Mouse (Mus musculus): Measurements from ENCODE around the gene Adamts17.

The Adamts17 gene

DNA sequence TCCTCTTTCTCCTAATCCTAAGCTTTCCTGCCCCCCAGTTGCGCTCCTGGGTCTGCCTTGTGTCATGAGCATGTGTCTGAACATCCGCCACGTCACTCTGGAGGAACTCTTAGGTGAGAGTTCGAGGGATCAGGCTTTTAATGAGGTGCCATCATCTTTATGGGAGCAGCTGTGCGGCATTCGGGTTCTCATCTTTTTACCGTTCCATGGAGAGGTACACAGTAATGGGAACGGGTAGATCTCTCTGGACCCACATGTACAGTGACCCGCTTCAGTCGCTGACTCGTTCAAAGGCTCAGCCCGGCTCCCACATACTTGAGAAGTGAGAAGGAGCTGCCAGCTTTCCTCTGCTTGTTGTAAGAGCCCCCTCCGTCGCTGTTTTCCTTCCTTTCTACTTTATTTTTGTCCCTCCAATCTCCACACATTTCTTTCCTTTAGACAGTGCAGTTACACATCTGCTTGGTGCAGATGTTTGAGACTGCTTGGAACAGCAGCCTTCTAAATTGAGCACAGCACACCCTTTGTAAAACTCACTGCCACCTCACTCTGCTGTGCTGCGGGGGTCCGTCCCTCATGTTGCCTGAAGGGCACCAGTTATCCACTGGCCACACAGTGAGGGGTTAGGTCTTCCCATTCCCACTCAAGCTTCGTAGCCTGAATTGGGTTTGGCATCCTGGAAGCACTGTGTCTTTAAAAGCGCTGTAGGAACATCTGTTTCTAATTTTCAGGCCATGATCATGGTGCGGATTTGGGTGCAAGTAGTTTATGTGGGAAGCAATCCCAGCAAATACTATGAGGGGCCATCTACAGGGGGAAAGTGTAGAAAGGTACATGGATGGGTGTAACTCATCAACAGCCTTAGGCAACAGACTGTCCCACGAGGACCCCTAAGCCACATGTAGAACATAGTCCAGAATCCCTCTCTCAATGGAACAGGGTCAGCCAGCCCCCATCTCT lies 186.9 kb downstream of the Adamts17 start:
- ATAC-seq (ENCODE audit: insufficient number of reproducible peaks, low FRiP score, low TSS enrichment): no peak

DNA sequence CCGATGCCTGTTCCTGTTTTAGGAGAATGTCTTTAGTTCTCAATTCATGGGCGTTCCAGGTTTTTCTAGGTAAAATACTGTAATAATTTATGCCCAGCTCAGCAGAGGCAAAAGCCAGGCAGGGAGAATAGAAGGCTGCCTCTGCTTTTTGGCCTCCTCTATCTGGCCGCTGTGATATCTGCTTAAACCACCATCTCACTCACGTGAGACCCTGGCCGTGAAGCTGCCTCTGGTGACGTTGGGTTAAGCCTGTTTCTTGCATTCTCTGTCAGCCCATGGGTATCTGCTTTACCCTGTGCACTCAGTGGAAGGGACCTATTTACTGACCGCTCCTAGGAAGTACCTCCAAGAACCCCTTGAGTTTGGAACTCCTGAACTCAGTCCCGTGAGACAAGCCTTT lies 187.7 kb downstream of the Adamts17 start:
- no peak for ATAC-seq (ENCODE audit: insufficient number of reproducible peaks, low FRiP score, low TSS enrichment)

DNA sequence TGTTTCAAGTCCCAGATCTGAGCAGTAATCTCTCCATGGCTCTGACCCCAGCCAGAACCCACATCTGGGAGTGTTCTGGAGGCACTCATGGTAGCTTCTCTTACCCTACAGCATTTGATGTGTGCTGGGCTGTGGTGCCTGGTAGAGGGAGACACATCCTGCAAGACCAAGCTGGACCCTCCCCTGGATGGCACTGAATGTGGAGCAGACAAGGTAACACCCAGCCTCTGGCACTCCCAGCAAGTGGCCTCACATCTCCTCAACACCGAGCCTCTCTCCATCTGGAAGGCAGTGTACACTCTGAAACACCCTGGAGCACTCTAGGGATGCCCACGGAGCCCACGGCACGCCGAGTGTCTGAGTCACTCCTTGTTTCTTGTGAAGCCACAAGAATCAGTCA lies 188.2 kb downstream of the Adamts17 start:
- ATAC-seq (ENCODE audit: insufficient number of reproducible peaks, low FRiP score, low TSS enrichment): no peak

DNA sequence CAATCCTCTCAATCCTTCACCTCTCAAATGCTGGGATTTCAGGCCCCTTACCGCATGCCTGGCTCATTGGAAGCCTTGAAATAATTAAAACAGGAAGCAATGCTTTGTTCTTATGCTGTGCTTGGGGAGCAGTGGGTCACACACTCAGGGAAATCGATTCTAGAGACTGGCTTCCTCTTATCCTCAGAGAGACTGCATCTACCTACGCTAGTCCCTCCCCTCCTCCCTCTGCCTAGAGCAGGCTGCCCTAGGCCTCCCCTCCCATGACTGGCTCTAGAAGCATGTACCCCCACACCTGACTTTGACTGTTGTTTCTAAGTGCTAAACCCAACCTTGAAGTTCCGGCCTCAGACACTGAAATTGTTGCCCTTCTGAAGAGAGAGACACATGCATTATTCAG lies 189.4 kb downstream of the Adamts17 start:
- no peak for ATAC-seq (ENCODE audit: insufficient number of reproducible peaks, low FRiP score, low TSS enrichment)

DNA sequence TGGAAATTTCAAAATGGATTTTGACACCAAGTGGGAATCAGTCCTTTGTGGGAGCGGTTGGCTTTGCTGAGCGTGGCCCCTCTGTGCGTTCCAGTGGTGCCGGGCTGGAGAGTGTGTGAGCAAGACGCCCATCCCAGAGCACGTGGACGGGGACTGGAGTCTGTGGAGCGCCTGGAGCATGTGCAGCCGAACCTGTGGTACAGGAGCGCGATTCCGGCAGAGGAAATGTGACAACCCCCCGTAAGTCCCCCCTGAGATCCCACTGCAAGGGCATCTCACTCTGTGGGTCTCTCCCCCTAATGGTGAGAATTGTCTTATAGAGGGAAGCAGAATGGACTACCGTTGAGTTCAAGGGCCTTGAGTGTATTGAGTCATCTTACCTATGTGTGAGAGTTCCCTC lies 189.9 kb downstream of the Adamts17 start:
- ATAC-seq (ENCODE audit: insufficient number of reproducible peaks, low FRiP score, low TSS enrichment): no peak

DNA sequence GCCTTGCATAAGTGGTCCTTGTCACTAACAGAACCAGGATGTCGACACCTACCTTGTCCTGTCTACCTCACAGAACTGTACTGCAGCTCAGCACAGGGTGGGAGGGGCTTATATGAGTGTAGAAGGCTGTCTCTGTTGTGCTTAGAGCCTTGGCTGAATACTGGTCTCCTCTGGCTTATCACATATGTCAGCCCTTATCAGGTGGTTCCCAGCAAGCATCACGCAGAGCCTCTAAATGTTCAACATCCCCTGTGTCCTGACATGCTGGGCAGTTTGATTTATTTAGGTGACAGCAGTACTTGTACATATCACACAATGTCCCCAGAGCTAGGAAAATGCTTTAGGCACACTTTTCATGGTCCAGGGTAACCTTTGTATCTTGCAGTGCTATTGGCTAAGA lies 191.7 kb downstream of the Adamts17 start:
- no peak for ATAC-seq (ENCODE audit: insufficient number of reproducible peaks, low FRiP score, low TSS enrichment)

DNA sequence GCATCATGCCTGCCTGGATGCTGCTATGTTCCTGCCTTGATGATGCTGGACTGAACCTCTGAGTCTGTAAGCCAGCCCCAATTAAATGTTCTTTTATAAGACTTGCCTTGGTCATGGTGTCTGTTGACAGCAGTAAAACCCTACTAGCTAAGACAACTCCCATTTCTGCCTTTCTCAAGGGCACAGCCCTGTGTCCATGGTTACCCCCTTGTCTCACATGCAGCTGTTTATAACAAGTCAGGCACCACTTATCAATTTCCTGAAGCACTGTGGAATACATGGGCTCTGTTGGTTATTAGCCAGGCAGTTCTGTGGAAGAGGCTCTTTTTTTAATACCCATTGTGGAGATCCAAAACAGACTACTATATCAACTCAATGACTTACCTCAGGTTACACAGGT lies 193.1 kb downstream of the Adamts17 start:
- no peak for ATAC-seq (ENCODE audit: insufficient number of reproducible peaks, low FRiP score, low TSS enrichment)

DNA sequence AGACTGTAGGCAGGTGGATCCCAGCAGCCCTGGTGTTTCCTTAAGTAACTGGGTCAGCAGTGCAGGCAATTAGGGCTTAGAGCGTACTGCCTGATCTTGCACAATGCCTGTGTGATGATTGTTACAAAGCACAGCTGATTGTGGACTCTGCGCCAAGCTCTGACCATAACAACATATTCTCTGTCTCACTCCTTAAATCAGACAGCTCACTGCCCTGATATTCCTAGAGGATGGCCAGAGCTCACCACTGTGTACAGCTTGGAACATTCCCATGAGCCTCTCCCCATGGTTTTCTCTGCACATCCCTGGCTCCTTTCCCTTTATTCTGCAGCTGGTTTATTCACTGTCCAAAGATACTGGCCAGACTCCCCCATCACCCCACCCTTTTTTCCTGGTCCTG lies 194.8 kb downstream of the Adamts17 start:
- no peak for ATAC-seq (ENCODE audit: insufficient number of reproducible peaks, low FRiP score, low TSS enrichment)

DNA sequence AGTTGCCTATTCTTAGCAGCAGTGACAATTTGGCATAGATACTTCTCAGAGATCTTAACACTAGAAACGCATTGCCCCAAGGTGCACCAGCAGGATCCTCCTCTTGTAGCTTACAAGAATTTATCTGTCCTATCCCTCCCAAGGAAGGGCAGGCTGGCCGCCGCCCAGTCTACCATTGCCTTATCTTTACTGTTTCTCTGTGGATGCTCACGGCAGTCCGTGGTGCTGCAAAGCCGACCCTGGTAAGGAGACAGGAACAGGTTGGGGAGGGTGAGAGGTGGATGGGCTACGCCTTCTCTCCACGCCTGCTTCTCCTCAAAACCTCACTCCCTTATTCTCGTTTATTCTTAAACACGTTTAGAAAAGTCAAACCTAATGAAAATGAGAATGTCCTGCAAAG lies 195.7 kb downstream of the Adamts17 start:
- no peak for ATAC-seq (ENCODE audit: insufficient number of reproducible peaks, low FRiP score, low TSS enrichment)

DNA sequence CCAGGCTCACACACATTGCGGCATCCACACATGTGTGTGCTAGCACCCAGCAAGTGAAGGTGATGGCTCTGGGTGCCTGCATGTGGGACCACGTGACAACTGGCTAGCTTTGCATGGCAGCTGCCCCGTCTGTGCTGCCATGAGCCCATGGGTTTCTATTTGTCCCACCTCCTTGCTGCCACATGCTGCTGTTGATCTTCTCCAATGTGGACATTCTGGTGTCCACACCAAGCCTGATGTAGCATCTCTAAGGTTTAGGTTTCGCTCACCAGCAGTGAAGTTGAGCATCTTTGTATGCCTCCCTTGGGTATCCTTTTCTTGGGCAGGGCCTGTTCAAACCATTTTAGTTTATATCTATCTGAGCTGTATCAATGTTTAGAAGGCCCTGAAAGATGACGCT lies 196.1 kb downstream of the Adamts17 start:
- no peak for ATAC-seq (ENCODE audit: insufficient number of reproducible peaks, low FRiP score, low TSS enrichment)

DNA sequence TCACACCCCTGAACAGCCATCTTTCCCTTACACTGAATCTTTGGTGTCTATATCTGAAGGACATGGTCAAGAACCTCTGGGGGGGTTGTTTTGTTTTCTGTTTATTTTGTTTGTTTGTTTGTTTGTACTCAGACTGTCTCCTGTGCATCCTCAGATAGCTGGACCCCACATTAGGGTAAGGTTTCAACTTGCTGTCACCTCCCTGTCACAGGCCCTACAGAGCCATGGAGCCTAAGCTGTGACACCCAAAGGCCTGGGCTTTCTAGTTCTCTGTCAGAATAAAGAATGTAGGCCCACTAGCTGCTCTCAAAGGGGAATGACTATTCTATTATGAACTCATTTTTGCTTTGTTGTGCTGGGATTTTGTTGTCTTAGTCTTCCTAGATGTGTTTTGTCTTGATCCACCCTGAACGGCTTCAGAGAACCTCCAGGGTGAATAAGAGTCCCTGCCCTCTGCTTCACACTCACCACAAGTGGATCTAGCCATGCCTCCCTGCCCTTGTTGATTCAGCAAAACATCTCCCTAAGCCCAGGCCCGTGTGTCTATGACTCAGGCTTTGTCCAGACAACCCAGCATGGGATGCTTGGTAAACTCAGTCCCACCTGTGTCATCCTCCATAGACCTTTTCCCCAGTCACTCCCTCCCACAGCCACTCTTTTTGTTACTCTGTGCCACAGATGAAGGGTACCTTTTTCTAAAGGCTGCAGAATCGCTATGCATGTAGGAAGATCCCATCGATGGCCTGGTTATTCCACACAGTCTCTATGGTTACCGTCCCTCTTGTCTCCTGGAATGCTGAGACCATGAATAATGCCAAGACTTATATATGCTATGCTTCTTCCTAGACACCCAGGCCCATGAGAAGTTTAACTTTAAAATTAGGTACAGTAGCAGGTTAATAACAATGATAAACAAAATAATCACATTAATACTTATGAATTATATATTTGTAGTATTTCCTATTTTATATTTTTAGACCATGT lies 197.3 kb downstream of the Adamts17 start:
- ATAC-seq (ENCODE audit: insufficient number of reproducible peaks, low FRiP score, low TSS enrichment): no peak

DNA sequence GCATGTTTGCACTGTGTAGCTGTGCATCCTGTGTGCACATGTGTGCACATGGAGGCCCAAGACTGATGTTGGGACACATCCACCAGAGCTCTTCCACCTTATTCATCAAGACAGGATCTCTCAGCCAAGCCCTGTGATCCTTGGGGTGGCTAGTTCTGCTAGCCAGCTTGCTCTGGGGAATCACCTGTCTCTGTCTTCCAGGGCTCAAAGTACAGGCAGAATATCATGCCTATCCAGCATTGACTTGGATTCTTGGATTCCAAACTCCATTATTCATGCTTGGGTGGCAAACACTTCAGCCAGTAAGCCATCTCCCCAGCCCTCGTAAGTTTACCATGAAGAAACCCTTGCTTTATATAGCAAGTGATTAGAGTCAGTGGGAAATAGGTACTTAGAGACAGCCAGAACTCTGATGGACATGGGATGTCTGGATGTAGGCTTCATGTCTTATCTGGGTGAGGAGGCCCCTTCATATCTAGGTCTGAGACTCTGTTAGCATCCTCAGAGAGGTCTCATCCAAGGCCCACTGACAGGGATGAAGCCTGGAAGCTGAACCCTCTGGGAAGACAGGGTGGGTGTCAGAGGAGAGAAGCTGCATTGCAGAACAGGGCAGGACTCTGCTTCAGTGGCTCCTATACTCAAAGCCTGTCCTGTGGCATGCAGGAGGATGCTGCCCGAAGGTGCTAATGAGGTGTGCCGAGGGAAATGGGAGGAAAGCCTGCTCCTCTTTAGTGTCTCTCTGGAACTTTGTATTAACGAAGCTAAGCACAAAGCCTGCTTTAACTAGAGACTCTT lies 198.4 kb downstream of the Adamts17 start:
- no peak for ATAC-seq (ENCODE audit: insufficient number of reproducible peaks, low FRiP score, low TSS enrichment)

DNA sequence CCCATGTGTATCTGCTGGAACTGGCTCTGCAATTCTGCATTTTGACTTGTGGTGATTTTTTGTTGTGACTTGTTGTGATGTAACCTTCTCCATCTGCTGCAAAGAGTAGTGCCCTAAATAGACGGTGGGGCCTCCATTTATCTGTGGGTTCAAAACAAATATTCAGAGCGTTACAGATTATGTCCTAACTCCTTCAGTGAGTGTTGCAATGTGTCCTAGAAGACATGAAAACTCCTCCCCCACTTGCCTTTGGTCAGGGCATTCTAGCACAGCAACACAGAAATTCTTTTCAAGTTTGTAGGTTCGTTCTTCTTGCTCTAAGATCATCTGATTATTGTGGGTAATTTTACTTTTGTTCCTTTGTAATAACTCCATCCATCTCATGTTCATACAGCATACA lies 199.6 kb downstream of the Adamts17 start:
- ATAC-seq (ENCODE audit: insufficient number of reproducible peaks, low FRiP score, low TSS enrichment): no peak

DNA sequence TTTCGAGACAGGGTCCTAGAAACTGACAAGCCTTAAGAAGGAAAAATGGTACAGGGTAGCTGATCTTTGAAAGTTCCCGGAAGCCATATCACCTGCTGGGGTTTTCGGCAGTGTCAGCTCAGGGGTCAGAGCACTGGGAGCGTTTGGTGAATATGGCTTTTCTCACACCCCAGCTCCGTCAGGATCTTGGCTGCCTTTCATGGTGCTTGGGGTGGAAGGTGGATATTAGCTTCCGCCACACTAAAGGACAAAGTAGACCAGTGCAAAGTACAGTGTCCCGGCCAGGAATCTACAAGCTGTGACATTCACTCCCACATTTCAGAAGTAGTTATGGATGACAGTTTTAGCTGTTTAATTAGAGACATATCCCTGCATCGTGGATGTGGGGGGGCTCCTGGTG lies 200.3 kb downstream of the Adamts17 start:
- no peak for ATAC-seq (ENCODE audit: insufficient number of reproducible peaks, low FRiP score, low TSS enrichment)

DNA sequence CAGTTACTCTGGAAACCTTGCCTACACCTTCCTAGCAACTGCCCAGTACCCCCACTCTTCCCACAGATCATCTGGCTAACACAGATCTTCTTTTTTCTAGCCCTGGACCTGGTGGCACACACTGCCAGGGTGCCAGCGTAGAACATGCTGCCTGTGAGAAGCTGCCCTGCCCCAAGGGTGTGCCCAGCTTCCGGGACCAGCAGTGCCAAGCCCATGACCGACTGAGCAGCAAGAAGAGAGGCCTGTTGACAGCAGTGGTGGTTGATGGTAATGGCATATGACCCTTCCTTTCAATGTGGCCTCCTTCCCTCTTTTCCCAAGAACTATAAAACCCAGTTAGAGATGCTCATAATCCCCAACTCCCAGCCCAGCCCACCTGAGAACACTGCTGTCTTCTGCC lies 202.2 kb downstream of the Adamts17 start:
- no peak for ATAC-seq (ENCODE audit: insufficient number of reproducible peaks, low FRiP score, low TSS enrichment)

DNA sequence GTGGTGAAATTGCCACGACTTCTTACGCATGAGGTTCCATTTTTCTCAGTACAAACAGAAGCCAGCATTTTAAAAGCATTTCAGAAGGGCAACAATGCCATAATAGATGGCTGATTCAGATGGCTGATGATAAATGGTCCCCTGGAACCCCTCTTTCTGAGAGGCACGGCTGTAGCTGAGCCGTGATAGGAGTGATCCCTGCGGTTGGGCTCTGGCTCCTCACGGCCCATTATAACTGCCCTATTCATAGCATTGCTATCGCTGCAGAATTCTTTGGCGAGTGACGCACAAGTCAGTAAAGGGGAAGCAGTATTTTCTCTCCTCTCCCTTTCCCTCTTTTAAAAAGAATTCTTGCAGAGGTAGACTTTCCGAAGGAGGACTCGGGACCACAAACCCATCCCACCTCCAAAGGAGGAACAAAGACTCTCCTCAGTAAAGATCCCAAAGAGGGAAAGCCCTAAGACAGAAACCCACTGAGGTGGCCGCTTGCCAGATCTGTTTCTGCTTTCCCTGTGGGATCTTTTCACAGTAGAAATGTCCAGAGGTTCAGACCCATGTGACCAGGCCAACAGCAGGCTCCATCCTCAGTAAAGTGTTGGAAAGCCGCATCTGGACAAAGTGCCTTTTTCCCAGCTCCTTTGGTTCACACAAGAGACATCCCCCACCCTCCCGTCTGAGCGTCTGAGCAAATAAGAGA lies 204.7 kb downstream of the Adamts17 start:
- ATAC-seq (ENCODE audit: insufficient number of reproducible peaks, low FRiP score, low TSS enrichment): no peak

DNA sequence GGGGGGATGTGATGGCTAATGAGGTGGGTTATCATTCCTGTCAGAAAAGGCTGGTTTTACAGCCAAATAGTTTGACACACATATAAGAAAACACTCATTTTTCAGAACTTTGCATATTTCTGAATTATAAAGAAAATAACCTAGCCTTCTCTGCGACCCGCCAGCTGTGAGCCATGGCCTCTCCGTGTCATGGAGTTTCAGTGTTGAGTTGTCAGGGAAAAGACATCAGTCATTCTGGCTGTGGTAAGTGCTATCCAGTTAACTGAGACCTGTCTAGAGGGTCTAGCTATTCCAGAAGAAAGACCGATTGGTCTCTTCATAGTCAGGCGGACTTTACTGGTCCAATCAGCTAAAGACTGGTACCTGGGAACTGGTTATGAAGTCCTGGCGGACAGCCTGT lies 205.7 kb downstream of the Adamts17 start:
- ATAC-seq (ENCODE audit: insufficient number of reproducible peaks, low FRiP score, low TSS enrichment): no peak

DNA sequence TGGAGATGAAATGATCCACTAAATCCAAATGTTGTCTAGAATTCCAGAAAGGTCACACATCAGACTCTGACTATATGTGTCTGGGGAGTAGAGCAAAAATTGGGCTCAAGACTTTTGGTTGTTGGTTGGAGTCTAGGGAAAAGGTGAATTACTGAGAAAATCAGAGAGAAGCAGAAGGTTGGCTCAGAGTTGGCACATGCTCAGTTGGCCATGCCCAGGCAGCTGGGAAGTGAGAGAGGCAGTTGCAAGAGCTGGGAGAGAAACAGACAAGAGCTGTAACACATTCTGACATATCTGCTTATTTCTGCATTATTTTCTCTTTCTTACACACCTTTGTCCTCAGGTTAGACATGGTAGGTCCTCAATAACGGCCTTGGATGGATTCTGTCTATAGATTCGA lies 209.7 kb downstream of the Adamts17 start:
- no peak for ATAC-seq (ENCODE audit: insufficient number of reproducible peaks, low FRiP score, low TSS enrichment)

DNA sequence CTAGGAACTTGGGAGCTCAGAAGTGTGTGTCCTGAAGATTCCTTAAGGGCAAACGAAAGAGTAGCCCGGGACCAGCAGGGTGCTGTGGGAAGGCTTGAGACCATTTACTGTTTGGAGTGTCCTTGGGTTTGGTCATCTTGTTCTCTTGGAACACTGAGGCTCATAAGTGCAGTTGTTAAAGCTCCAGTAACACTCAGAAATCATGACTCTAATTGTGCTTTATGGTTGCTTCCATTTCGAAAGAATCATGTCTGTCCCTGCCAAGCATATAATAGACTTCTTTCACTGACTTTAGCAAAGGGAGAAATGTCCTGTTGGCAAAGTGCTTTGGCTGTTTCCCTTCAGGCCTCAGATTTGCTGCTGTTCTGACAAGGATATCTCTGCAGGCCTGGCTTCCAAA lies 210.9 kb downstream of the Adamts17 start:
- no peak for ATAC-seq (ENCODE audit: insufficient number of reproducible peaks, low FRiP score, low TSS enrichment)
